Mouse (Mus musculus): ENCODE results near the gene Baz1a. TPM values are rescaled to one million over a fixed set of nuclear protein-coding genes. Genes with fewer than 3 reads are reported as not detected.

Gene Baz1a
- total RNA-seq, 2 experiments from 2014 or later: 3.5 to 5.1 TPM

DNA sequence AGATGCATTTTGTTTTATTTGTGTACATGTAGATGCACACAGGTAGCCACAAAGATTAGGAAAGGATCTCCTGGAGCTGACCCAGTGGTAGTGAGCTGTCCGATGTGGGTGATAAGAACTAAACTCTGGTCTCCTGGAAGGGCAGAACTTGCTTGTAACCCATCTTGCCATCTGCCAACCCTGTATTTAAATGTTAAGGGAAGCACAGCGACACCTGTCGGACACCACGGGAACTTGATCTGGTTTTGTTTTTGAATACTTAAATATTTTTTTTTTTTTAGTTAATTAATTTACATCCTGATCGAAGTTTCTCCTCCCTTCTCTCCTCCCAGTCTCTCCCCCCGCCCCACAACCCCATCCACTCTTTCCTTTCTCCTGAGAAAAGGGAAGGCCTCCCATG is 134.5 kb downstream of the Baz1a start:
- intact Hi-C loops (cut with DNase I): loop anchor here (1.0 kb wide), 1 partner anchor 49 kb away; no protein-coding TSS in a partner anchor
- DNase-seq (ENCODE audit: low spot score in 2 of 2): peak in 1 of 2 experiments; percentile 36

GRCm38 (mm10) chr12:54879211-54879610 is 134.9 kb downstream of the Baz1a start:
- no peak for DNase-seq (ENCODE audit: low spot score in 2 of 2)
- intact Hi-C loops (cut with DNase I): loop anchor here (1.0 kb wide), 1 partner anchor 49 kb away; no protein-coding TSS in a partner anchor

GRCm38 (mm10) chr12:54877875-54878274 is 136.3 kb downstream of the Baz1a start:
- intact Hi-C loops (cut with DNase I): no loop called here
- DNase-seq (ENCODE audit: low spot score in 2 of 2): no peak

DNA sequence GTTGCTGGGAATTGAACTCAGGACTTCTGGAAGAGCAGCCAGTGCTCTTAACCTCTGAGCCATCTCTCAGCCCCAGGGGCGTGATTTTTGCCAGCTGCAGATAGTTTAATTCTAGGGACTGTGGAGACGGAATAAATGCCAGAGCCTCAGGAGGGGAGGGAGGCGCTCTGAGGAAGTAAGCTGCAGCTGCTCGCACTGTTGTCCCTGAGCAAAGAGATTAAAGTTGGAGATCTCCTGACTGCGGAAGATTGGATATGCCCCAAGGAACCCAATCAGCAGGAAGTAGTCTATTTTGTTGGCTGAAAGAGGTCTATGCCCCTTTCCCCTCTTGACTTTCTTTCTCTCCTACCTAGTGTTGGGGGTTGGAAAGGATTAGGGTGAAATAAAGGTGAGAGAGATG is 137.3 kb downstream of the Baz1a start:
- intact Hi-C loops (cut with DNase I): no loop called here
- DNase-seq (ENCODE audit: low spot score in 2 of 2): no peak

DNA sequence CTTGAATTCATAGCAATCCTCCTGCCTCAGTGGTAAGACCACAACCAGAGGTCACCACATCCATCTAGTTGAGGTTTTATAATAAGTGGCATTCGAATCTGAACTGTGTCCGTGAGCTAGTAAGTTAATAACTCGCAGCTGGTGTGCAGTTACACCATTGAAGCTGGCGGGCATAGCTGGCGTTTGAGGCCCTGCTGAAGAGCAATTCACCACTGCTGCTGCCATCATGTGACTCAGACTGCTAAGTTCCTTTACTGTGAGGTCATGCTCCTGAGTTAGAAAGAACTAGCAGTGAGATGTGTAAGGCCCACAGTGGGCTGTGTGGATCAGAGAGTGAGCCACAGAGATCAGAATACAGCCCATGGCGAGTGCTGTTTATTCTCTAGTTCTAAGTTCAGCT is 139.4 kb downstream of the Baz1a start:
- intact Hi-C loops (cut with DNase I): no loop called here
- no peak for DNase-seq (ENCODE audit: low spot score in 2 of 2)

DNA sequence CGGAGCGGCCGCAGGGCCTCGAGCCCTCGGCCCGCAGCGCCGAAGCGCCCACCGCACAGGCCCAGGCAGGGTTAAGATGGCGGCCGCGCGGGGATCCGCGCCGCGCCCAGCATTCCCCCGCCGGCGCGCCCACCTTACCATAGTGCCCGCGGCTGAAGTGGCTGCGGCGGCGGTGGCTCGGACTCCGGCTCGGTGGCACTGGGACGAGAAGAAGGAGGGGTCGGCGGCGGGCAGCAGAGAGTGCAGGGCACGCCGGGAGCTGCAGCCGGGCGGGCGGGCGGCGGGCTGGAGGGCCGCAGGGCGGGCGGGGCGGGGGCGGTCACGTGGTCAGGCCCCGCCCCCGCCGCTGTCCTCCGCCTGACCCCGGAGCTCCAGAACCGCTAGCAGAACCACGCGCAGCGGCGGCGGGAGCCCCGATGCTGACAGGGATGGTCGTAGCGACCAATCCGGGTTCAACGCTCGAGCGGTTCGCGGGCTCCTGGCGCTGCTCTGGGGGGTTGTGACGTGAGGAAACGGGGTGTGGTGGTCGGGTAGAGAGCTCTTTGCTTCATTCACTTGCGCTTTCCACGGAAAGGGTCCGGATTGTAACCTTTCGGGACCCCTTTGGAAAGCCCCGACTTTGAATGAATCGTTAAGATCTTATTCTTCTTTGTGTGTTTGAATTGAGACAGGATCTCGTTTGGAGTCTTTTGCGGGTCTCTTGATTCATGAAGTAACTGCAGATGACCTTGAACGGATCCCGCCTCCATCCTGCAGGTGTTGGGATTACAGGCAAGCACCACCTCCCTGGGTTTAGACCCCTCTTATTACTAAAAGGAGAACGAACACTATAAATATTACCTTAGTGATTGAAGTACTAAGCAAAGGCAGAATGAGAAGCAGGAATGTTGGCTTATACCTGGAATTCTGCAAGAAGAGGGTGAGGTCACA is 151.3 kb downstream of the Baz1a start, which contains the start of gene Cfl2:
Cfl2 (minus strand) TSS at position 272 of the 930 bp plus-strand sequence.
- intact Hi-C loops (cut with DNase I): loop anchor here (1.0 to 5.0 kb wide), 3 partner anchors 28 to 124 kb away; partner anchors contain the start of genes Gm20403 and Snx6
- peak; percentile 85 to 90 for DNase-seq (ENCODE audit: low spot score in 2 of 2)

- intact Hi-C loops (cut with DNase I): loop anchor here (1.0 to 5.0 kb wide), 3 partner anchors 27 to 125 kb away; partner anchors contain the start of genes Gm20403 and Snx6
- peak in 1 of 2 experiments; percentile 65 for DNase-seq (ENCODE audit: low spot score in 2 of 2)
Measured at GRCm38 (mm10) chr12:54861991-54862605, 152.1 kb downstream of the Baz1a start.

DNA sequence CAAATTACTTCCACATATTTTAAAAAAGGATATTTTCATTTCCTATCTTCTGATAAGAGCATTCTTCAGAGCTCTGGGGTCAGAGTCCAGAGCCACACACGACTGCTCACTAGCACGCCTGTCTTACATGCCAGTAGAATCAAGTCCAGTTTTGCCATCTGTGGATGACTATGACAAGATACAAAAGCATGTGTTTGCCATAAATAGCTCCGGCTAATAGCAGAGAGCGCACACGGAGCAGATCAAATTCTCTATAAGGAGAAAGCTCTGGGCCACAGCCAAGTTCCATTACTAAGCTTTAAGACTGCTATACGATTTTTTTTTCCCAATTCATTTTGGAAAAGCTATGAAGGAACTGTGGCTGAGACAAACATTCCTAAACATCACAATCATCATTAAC is 154.6 kb downstream of the Baz1a start:
- peak; percentile 23 to 29 for DNase-seq (ENCODE audit: low spot score in 2 of 2)

DNA sequence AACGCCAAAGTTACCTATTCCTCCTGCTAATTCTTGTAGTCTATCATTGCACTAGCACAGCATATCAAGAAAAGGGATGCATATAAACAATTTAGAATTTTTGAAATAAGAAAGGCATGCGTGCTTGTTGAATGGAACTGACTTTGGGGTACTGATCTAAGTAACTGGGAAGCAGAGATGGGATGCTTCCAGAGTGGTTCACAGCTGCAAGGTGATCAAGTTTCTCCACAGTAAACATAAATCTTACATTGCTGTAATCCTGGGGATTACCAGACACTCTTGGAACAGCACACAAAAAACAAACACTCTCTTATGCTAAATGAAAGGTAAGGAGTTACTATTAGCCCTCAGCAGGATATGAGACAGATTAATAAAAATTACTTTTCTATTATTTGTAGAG is 163.6 kb downstream of the Baz1a start:
- no peak for DNase-seq (ENCODE audit: low spot score in 2 of 2)
- intact Hi-C loops (cut with DNase I): no loop called here

More for the DNA sequence above, 154.6 kb downstream of the Baz1a start:
- intact Hi-C loops (cut with DNase I): no loop called here

DNA sequence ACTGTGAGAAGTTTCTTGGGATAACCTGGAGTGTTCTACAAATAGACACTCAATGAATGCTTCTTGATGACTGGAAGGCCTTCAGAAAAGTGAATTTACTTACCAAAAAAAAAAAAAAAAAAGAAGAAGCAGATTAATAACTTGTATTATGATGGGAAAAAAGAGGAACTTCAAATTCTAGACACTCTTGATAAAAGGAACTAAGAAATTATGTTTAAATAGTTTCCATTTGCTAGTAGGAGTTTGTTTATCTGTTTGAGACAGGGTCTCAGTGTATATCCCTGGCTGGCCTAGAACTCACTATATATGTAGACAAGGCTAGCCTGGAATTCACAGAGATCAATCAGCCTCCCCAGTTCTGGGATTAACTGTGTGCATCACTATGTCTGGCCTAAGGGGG is 169.7 kb downstream of the Baz1a start:
- intact Hi-C loops (cut with DNase I): no loop called here
- DNase-seq (ENCODE audit: low spot score in 2 of 2): no peak

Other genes with a start within 250 kb of the Baz1a start
- 10 to 100 TPM; 39.7 to 48.2 TPM for gene Snx6, start 218.6 kb downstream of the Baz1a start, total RNA-seq (2021)
- gene Cfl2, start 151.5 kb downstream of the Baz1a start, total RNA-seq (2021): 100 to 1,000 TPM; 111 to 116 TPM
- not detected for gene Gm20403, start 27.8 kb downstream of the Baz1a start, total RNA-seq (2021)
- 1 to 10 TPM; 8.4 to 9.6 TPM for gene 2700097O09Rik, start 65.8 kb upstream of the Baz1a start, total RNA-seq (2021)
- 10 to 100 TPM; 91.1 to 95.7 TPM for gene Srp54a, start 65.9 kb upstream of the Baz1a start, total RNA-seq (2021)
- 10 to 100 TPM; 18.0 to 19.4 TPM for gene Fam177a, start 110.1 kb upstream of the Baz1a start, total RNA-seq (2021)
- 10 to 100 TPM; 53.7 to 57.4 TPM for gene Srp54b, start 140.8 kb upstream of the Baz1a start, total RNA-seq (2021)
- under 1 TPM; 0.39 to 0.44 TPM for gene 1700047I17Rik2, start 185.2 kb upstream of the Baz1a start, total RNA-seq (2021)
- 10 to 100 TPM; 34.5 to 38.0 TPM for gene Srp54c, start 215.8 kb upstream of the Baz1a start, total RNA-seq (2021)